Mouse (Mus musculus) layer of hippocampus, postnatal 10 days (tissue): ENCODE results near the gene Zcchc4. TPM values are rescaled to one million over a fixed set of nuclear protein-coding genes. Genes with fewer than 3 reads are reported as not detected.
A peak's percentile ranks its signal among the peaks of the same experiment; 100 is the strongest.

ENCODE experiments used
- DNase-seq, 2 experiments: peaks; one replicate each; pipeline ENCODE4 v3.0.0; 2021; ENCODE audit warnings: low spot score in 2 of 2
- total RNA-seq, 2 experiments: library from RNA; stranded (reverse); gene quantifications; 2 replicates each; pipeline ENCODE4 v1.2.3; 2021

Zcchc4 gene
- total RNA-seq, 2 experiments from 2014 or later: 9.4 to 9.8 TPM

DNA sequence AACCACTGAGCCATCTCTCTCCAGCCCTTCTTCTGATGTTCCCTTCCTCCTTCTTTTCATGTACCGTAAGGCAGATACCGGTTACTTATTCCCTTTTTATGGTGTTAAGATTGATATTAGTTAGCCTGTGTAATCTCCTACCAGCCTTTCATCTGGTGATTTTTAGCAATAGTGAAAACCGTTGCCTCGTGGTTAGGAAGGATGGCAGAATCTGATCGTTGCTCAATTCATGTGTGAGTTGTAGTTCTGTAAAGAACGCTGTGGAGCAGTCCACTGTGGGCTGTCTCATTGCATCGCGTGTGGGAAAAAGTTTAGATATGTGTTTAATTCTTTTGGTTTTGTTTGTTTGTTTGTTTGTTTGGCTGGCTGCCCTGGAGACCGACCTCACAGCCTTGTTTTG is 18.0 kb downstream of the Zcchc4 start:
- no peak for DNase-seq

DNA sequence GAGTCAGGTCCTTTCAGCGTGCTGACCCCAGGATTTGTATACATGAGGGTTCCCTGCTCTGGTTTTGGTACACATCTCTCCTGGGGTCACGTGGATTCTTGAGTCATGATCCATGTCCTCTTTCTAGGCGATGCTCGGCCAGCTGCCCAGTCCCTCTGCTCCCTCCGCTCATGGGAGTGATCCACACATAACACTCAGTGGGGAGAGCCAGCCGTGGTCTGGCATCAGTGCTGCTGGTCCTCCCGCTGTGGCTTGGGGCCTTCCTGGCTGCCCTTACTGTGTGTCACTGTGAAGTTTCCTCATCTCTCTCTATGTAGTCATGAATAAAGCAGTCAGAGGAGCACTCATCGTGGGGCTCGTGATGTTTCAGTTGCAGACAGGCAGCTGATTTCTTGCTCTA is 18.9 kb downstream of the Zcchc4 start:
- no peak for DNase-seq

DNA sequence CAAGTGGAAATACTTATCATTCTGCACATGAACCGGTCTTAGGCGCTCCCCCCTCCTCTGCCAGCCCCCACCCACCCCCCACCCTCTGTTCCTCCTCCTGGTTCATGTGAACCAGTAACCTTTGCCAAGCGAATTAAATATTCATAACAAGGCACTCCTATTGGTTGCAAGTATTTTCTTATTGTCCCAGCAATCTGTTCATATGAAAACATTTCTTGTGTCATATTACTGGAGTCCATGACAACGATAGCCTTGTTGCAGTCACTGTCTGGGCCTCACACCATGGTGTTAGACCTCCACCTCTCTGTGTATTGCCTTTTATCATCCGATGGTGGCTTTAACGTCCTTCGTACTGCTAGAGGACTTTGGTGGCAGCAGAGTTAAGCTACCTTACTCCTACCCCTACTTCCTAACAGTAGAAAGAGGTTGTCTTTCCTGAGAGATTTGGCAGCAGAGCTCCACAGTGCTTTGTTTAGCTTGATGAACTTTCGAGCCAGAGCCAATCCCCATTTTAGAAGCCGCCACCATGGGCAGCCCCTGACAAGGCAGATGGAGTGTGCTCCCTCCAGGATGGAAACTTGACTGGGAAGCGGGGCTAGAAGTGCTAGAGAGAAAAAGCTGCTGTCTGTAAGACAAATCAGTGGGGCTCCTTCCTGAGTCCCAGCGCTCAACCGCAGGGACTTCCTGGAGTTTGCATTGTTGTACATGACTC is 24.2 kb downstream of the Zcchc4 start:
- no peak for DNase-seq

DNA sequence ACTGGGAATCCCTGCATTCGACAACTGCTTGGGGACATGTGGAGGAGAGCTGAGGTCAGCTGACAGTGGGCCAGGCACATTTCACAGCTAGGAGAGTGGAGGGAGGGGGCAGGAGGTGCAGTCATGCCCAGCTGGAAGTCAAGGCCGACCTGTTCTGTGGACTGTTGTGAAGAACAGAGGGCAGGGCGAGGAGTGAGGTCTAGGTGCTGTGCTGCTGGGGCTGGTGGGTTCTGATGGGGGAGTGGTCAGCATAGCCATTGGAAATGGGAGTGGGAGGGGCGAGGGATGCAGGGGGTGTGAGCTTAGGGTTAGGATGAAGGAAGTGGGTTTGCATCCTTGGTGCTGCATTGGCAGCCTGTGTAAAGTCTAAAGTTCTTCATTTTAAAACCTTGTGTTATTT is 30.6 kb downstream of the Zcchc4 start:
- DNase-seq: no peak

DNA sequence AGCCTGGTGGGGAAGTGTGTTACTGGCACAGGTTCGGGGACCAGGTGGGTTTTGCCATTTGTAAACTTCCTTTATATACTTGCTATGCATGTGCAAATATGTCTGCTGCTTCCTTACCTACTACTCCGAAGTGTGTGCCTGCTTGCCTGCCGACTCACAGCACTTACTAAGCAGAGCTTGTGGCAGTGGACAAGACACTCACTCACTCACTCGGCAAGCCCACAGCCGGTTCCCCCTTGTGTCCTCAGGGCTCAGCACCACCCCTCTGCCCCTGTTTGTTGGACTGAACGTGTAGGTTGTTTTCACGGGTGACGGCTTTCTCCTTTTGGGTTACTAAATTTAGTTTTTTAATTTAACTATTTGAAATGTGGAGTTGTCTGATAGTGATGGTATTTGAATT is 31.1 kb downstream of the Zcchc4 start:
- no peak for DNase-seq

DNA sequence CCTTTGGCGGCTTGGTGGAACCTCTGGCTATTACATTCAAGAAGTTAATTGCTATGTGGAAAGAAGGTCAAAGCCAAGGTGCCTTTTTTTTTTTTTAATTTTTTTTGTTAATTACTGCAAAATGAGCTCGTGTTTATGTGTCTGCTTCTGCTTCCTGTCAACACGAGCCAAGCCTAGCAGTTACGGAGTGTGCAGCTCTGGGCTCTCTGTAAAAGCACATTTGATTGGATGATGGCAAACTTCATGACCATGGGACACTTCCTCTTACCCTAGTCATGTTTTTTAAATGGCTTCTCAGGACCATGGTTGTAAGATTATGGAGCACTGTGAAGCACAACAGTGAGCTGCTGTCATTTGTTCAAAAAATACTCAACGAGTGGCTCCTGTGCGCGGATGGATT is 31.8 kb downstream of the Zcchc4 start:
- DNase-seq: no peak

DNA sequence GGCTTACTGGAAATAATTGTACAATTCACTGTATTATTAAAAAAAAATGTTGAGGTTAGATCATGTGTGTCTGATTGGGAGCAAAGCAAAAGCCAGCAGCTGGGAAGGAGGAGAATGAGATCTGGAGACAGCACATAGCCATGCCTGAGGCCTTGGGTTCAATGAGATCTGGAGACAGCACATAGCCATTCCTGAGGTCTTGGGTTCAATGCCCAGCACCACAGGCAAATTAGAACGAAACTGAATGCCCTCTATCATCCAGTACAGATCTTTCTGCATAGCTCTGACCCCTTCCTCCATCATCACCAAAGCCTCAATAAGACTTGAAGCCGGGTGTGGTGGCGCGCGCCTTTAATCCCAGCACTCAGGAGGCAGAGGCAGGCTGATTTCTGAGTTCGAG is 35.2 kb downstream of the Zcchc4 start:
- no peak for DNase-seq

DNA sequence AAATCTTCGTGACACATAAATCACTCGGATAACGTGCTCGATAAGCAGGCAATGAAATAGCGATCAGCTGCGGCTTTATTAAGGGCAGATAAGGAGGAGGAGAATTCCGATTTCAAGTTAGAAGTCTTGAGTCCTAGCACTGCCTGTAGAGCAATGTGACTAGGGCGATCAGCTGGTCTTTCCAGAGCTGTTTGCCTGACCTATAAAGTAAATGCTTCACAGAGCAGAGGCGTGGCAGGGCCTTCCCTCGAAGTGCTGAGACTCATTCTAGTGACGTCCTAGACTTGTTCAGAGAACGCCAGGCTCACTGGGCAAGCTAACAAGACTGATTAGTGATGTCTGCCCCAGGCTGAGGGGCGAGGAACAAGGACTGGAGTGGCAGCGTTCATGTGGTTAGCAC is 35.8 kb downstream of the Zcchc4 start:
- DNase-seq: no peak

DNA sequence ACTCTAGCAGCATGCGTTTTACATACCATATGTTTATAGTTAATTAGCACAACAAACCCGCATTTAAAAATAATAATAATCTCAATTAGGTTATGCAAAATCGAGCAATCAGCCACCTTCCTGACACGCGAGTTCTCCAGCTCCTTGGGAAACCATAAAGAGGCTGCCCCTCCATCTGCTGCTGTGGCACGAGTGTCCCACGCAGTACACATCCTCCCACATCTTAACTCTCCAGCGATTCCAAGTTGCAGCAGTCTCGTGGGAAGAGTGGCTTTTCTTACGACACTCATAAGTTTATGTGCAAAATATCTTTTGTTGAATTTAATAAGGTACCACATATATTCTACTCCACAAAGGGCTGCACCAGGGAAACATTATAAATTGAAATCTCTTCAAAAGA is 37.2 kb downstream of the Zcchc4 start:
- DNase-seq: no peak

DNA sequence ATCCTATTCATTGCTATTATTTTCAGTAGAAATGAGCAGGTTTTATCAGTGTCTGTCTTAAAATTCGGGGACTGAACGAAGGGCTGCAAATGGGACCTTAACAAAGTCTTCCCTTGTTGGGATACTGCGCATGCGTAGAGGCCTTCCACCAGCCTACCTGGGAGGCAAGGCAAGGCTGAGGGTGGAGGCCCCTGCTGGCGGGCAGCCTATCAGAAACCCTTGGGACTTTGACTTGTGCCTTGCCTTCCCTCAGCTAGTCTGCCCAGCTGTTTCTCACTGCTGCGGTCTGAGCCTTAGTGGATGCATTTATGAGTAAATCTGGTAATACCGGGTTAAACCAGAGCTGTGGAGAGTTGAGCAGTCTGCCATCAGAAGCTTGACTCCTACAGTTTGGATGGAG is 38.1 kb downstream of the Zcchc4 start:
- no peak for DNase-seq

DNA sequence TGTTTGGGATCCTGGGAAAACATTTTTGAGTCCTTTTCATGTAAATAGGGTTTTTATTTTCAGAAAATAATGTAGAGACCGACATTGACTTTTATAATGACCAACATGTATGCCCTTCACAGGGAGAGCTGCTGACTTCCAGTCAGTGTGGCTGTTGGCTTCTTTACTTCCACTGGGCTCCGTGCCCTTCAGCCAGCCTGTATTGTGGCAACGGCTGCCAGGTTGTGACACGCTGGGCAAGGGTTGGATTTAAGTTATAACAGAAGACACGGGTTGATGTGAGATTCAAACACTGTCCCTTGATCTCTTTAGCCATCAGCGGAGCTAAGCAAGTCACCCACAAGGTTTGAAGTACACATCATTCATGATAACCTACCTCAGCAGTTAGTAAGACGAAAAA is 43.5 kb downstream of the Zcchc4 start:
- no peak for DNase-seq

DNA sequence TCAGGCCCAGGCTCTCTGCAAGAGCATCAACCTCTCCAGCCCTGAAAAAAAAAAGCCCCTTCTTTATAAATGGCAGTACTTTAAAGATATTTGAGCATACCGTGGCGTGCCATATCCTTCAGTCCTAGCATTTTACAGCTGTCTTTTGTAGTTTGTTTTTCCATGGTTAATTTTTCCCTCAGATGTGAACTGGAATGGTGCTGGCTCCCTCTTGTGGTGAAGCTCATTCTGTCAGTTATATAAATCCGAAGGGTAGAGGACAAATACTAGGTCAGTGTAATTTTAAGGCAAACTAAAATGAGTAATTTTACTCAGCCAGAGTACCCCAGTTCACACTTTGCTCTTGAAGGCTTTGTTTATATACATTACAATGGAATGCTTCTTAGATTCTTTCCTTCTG is 46.5 kb downstream of the Zcchc4 start:
- peak; percentile 65 to 72 for DNase-seq

DNA sequence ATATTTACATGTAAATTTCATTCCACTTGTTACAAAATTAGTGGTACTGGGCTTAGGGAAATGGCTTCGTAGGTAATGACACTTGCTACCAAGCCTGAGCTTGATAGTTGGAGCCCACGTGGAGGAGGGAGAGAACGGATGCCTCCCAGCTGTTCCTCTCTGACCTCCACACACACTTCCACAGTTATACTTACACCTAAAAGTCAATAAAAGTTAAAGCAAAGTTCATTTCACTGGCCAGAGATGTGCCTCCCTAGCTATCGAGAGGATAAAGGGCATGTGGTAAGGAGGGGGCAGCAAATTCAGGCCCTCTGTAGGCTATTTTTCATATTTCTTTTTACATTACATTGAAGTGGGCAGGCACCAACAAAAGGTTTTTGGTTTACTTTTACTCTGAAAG is 52.7 kb downstream of the Zcchc4 start:
- DNase-seq: no peak

DNA sequence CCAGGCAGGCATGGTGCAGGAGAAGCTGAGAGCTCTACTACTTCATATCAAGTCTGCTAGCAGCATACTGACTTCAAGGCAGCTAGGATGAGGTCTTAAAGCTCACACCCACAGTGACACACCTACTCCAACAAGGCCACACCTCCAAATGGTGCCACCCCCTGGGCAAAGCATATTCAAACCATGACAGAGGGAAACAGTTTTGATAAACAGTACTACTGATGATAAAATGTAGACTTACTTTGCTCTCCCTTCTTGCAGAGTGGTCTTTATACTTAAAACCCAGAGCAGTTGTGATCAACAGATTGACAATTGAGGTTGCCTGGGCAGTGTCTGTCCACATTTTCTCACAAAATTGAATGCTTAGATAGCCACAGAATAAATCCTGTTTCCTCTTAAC is 57.8 kb downstream of the Zcchc4 start:
- no peak for DNase-seq

DNA sequence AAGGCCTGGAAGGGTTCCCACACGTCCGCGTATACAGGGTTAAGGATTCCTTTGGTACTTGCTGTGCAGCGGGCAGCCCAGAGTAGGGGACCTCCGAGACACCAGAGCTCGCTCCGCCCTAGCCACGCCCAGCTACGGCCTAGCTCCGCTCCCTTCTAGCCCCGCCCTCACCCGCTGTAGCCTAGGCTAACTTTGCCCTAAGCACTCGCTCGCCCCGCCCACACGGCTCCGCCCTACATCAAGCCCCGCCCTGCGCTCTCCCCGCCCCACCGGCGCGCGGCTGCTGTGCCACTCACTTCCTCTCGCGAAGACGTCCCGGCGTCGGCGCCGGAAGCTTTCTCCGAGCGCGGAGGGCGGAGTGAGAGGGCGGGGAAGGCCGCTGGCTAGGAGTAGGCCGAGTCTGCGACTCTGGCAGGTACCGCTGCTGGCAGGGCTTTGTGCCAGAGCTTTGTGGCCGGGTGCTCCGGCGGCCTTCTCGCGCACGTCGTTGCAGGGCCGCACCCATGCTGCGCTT is 58.6 kb downstream of the Zcchc4 start, which contains the start of gene Anapc4:
Gene Anapc4 (plus strand): TSS at position 252 of the 514 bp plus-strand sequence.
- DNase-seq: peak; percentile 99

DNA sequence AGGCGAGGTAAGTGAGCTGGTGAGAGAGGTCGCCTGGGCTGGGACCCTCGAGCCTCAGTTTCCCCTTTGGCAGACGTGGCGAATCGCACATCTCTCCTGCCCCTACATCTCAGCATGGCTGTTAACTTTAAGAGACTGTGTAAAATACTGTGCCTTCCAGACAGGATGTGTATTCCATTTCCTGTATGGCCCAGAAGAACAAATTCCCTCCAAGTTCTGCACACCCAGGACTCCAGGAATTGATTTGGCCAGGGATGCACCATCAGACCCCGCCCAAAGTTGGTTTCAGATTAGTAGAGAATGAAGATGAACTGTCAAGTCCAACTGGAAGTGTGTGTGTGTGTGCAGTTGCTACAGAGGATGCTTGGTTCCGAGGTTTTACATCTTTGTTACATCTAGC is 59.2 kb downstream of the Zcchc4 start:
- DNase-seq: no peak

DNA sequence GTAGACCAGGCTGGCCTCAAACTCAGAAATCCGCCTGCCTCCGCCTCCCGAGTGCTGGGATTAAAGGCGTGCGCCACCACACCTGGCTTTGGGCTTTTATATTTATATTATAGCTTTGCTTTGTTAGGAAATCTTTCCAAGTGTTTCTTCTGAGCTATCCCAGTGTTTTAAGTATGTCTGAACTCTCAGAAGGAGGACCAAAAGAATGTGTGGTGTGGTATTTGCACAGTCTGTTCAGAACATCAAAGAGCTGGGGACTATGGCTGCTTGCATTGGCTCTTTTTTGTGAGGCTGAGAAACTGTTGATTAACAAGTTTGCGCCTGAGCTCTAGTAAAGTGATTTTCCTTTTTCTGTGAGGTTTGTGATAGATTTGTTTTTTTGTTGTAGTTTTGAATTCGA is 69.1 kb downstream of the Zcchc4 start:
- no peak for DNase-seq

DNA sequence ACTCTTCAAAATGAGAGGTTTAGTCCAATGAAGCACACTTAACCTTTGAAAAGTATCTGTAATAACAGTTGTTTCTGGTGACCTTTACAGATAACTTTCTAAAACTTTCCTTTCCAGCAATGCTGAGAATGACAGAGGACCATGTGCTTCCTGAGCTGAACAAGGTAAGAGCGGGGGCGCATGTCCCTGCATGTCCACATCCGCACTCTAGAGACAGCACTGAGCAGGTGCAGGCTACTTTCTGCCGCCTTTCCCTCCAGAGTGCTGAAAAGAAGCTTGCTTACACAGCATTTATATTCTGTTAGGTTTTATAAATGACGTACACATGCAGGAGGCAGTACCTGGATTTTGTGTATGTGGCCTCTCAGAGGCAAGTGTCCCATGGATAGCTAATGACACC is 80.5 kb downstream of the Zcchc4 start:
- no peak for DNase-seq

DNA sequence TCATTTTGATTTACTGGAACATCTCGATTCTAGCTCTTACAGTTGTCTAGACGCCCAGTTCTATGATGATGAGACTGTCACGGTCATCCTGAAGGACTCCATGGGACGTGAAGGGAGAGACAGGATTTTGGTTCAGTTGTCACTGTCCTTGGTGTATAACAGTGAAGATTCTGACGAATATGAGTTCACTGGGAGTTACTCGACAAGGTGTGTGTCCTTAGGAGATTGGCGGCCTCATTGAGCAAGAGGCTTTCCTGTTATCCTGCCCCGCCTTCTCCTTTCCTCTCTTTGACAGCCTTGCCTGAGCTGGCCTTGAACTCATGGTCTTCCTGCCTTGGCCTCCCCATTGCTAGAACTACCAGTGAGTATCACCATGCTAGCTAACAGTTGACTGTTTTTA is 89.2 kb downstream of the Zcchc4 start:
- no peak for DNase-seq

DNA sequence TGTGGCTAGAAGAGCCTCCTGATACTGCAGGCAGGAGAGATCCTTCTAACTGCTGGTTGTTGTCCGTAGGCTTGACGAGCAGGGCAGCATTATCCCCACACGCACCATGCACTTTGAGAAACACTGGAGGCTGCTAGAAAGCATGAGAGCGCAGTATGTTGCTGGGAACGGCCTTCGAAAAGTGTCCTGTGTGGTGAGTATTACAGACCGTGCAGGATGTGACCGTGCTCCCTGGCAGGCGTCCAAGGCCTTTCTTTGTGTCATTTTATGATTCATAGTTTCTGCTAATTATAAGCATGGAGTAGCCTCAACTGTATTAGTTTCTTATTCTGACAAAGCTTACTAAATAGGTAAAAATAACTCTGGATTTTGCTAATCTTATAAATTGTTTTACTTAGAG is 90.6 kb downstream of the Zcchc4 start:
- no peak for DNase-seq

DNA sequence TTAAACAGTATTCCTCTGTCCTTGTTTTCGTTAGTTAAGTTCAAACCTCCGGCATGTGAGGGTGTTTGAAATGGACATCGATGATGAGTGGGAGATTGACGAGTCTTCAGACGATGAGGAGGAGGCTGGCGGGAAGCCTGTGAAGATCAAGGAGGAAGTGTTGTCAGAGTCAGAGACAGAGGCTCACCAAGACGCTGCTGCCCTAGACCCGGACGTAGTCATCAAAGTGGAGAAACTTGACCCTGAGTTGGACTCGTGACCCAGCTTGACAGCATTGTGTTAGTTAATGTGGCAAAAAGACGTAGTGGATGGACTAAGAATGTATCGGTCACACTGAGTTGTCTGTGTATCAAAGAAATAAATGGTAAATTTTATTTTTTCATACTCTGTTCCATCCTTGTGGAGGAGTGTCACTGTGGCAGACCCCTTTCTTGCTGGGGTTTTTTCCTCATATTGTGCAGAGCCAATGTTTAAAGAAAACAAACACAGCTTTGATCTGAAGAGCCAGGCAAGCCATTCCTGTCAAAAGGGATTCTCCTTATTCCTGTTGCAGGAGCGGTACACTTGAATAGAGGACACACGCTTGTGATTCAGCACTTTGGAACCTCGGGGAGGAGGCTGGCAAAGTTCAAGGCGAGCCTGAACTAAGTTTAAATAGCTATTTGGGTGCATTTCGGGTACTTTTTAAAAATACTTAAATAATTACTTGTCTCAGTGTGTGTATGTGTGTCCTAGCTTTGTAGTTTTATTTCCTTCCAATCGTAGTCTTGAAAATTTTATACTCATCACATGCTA is 91.3 kb downstream of the Zcchc4 start:
- DNase-seq: no peak

DNA sequence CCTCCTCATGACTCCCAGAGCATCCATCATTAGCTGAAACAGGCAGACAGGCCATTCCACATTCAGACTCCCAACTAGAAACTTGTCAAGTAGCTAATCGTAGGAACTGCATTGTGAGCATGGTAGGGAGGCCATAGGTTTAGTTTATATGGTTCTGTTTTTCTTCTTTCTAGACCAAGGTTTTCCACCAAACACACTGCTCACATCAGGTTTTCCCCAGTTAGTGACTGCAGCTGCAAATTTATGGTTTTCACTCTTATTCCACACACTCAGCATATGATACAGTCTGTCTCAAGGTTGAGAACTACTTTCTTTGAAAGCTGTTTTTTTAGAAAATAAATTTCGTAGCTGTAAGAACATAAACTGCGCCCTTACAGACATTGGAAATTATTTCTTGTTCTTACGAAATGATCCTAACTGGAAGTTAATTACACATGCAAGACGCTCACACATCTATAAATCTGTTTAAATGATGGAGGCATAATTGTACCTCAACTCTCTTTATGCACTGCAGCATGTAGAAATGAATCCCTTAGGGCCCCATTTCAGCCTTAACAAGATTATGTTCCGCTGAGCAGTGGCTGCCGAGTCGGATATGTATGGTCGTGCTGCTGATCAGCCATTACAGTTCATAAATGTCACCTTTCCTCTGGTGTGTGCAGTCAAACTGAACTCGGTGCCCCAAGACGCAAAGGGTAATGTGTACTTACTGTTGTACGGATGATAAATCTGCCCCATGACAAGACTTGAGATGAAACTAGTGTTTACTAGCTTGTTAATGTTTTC is 93.9 kb downstream of the Zcchc4 start:
- DNase-seq: no peak
